Mouse (Mus musculus): ENCODE results near the gene Tom1l1.

The Tom1l1 gene

DNA sequence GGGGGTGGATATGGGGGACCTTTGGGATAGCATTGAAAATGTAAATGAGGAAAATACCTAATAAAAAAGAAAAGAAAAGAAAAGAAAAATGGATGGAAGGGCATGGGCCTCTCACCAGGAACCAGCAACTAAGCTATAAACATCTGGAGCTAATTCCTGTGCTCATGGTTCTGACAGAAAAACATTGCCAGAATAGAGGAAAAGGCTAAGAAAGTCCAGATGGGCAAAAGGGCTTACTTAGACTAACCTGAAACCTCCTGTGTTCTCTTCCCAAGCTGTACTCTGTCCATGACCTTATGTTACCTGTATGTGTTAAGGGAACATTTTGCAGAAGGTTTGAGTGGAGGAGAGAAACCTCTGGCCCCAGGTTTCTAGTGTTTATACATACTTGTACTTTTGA, 76.0 kb downstream of the Tom1l1 start:
- no peak for DNase-seq

DNA sequence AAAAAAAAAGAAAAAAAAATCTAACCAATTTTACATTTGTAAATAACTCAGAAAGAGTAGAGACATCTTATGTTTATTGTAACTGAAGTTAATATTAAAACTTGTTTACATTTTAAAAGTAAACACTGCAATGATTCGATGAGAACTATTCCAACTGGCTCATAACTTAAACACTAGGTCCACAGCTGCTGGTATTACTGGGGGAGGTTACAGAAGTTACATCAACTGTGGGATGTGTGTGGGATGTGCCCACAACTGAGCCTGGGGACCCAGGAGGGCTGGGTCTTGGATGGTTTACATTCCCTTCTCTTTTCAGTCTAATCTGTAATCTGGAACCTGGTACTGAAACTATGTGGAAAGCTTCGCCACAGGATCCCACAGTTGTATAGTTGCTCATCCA, 85.1 kb downstream of the Tom1l1 start:
- no peak for DNase-seq

DNA sequence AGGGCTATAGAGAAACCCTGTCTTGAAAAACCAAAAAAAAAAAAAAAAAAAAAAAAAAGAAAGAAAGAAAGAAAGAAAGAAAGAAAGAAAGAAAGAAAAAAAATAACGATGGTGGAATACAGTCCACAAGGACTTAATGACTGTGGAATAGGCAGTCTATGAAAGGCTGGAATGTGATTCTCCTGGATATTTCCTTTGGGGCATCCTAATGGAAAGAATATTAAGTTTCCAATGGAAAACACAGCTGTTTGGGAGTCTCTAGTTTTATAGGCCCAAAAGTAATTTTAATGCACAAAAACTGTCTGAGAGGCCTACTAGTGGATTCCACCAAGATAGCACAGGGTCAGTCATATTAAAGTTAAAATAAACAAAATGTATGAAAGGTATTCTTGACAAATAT, 92.3 kb downstream of the Tom1l1 start:
- no peak for DNase-seq
